Mouse (Mus musculus) midbrain, embryonic 16.5 days (tissue): ENCODE data around the gene Pank3. TPM values are rescaled to one million over a fixed set of nuclear protein-coding genes. Genes with fewer than 3 reads are reported as not detected.
A peak's percentile ranks its signal among the peaks of the same experiment; 100 is the strongest.
"Not testable (repeated sequence)": the region's sequence is repeated elsewhere in the genome, so short reads cannot be mapped to it uniquely, and the experiment has no call there.

ENCODE experiments used
- ATAC-seq: fragments of 200-750 bp; cut with Nextera tagmentation; 2 replicates; pipeline ENCODE4 v1.8.0; 2017; ENCODE audit warnings: moderate TSS enrichment
- H3K27ac ChIP-seq: fragments of 300-500 bp; sonication (generic); 2 replicates; pipeline ENCODE4 v1.5.1; 2014; ENCODE audit warnings: mild to moderate bottlenecking, low read length, mixed read lengths
- H3K27me3 ChIP-seq: fragments of 300-500 bp; sonication (generic); 2 replicates; pipeline ENCODE4 v1.6.1; 2014; ENCODE audit warnings: low read depth, low read length, mixed read lengths; ENCODE audit not compliant: control insufficient read depth, insufficient read depth
- H3K36me3 ChIP-seq: fragments of 300-500 bp; sonication (generic); 2 replicates; pipeline ENCODE4 v1.6.1; 2014; ENCODE audit warnings: mild to moderate bottlenecking, low read length, moderate library complexity, mixed read lengths; ENCODE audit not compliant: control insufficient read depth, insufficient read depth
- H3K4me1 ChIP-seq: fragments of 300-500 bp; sonication (generic); 2 replicates; pipeline ENCODE4 v1.6.1; 2014; ENCODE audit warnings: mild to moderate bottlenecking, low read length, mixed read lengths; ENCODE audit not compliant: control insufficient read depth, insufficient read depth
- H3K4me2 ChIP-seq: fragments of 300-500 bp; sonication (generic); 2 replicates; pipeline ENCODE4 v1.6.1; 2014; ENCODE audit warnings: mild to moderate bottlenecking, low read length, mixed read lengths
- H3K4me3 ChIP-seq: fragments of 300-500 bp; sonication (generic); 2 replicates; pipeline ENCODE4 v1.5.1; 2014; ENCODE audit warnings: low read depth, mild to moderate bottlenecking, low read length, moderate library complexity, mixed read lengths
- H3K9ac ChIP-seq: fragments of 300-500 bp; sonication (generic); 2 replicates; pipeline ENCODE4 v1.6.1; 2014; ENCODE audit warnings: low read depth, low read length, mixed read lengths
- H3K9me3 ChIP-seq: fragments of 300-500 bp; sonication (generic); replicated peaks from 2 replicates; pipeline ENCODE4 v1.6.1; 2014; ENCODE audit warnings: mild to moderate bottlenecking, low read length, mixed read lengths; ENCODE audit not compliant: control insufficient read depth, poor library complexity, severe bottlenecking
- WGBS: fragments of 180-500 bp; shearing (Covaris S2); extraction: QIAGEN DNeasy Blood & Tissue Kit; methylation state at CpG from one replicate; pipeline ENCODE4 v1.1.7; 2014; 5-methylcytosine and 5-hydroxymethylcytosine counted together
- polyA plus RNA-seq: library from polyadenylated mRNA; unstranded; fragments of >200 nt; fragmentation: Nextera tagmentation; extraction: Ambion mirVana; gene quantifications from 2 replicates; pipeline ENCODE4 v1.2.1, GENCODE M21; 2015

Pank3 gene
- polyA plus RNA-seq, 1 experiment from 2014 or later = 20.5 TPM

DNA sequence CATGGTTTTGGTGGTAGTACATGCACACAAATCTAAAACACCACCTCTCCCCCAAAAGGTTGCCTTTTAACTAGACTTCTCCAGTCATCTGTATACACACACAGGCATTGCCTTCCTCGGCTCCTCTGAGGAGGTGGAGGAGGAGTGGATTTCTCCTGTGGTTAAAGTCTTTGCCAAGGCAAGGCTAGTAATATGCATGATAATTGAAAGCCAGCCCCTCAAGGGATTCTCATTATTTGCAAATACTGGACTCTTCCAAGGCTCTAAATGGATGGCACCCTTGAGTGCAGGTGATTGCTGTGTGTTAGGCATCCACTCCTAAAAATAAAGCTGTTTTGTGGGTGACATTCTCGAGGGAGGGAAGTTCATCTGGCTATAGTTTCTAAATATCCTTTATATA is 19.2 kb downstream of the Pank3 start:
- peaks cover 16% of the 10 kb centered on the region for H3K36me3 ChIP-seq
- ATAC-seq = no peak
- 46% methylated on average over 2 of the region's 2 CpGs for WGBS
- no peak overlapping the region for H3K4me2 ChIP-seq
- H3K27ac ChIP-seq = no peak overlapping the region
- H3K4me3 ChIP-seq = no peak overlapping the region
- H3K27me3 ChIP-seq = no peaks in the 10 kb centered on the region
- no peak overlapping the region for H3K9ac ChIP-seq
- no peaks in the 10 kb centered on the region for H3K4me1 ChIP-seq
- no peaks in the 10 kb centered on the region for H3K9me3 ChIP-seq

DNA sequence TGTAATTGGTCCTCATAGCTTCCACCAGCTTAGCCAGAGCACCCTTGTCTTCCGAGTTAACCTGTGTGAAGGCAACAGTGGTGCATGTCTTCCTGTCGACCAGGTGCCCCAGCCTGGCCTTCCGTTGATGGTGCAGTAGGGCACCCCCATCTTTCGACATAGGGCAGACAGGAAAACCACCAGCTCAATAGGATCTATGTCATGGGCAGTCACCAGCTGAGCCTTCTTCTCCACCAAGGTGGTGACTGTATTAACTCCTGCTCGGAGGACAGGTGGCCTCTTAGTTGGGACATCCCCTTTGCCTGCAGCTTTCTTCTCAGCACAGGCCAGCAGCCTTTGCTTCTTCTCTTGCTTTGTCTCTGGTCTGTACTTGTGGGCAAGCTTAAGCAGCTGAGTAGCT is 23.5 kb downstream of the Pank3 start:
- not testable (repeated sequence) for H3K9ac ChIP-seq, ATAC-seq, H3K9me3 ChIP-seq, H3K4me2 ChIP-seq, H3K36me3 ChIP-seq, H3K4me3 ChIP-seq, H3K27me3 ChIP-seq, H3K27ac ChIP-seq
- WGBS = 80% methylated on average over 5 of the region's 5 CpGs
- H3K4me1 ChIP-seq = peaks cover 12% of the 10 kb centered on the region

GRCm38 (mm10) chr11:35797751-35798494 is 28.6 kb downstream of the Pank3 start:
- Histone ChIP-seq H3K36me3 (no peaks in the 10 kb centered on the region), H3K4me2 (peak overlapping the region; percentile 86), H3K9me3 (no peaks in the 10 kb centered on the region), H3K27ac (peak overlapping the region; percentile 94), H3K9ac (peak overlapping the region; percentile 90), H3K27me3 (no peaks in the 10 kb centered on the region), H3K4me1 (peaks cover 16% of the 10 kb centered on the region), H3K4me3 (peak overlapping the region; percentile 82)
- ATAC-seq = peak; percentile 81
- 2% methylated on average over 63 of the region's 86 CpGs for WGBS

- H3K27me3 ChIP-seq = no peaks in the 10 kb centered on the region
- no peaks in the 10 kb centered on the region for H3K9me3 ChIP-seq
- peak overlapping the region; percentile 86 for H3K4me2 ChIP-seq
- H3K9ac ChIP-seq = peak overlapping the region; percentile 90
- WGBS = 1% methylated on average over 22 of the region's 23 CpGs
- peak overlapping the region; percentile 82 for H3K4me3 ChIP-seq
- peak overlapping the region; percentile 94 for H3K27ac ChIP-seq
- H3K36me3 ChIP-seq = no peaks in the 10 kb centered on the region
- ATAC-seq = peak; percentile 97
- H3K4me1 ChIP-seq = peaks cover 16% of the 10 kb centered on the region
Observed at GRCm38 (mm10) chr11:35798495-35798820, 29.2 kb downstream of the Pank3 start.

- H3K4me1 ChIP-seq = peaks cover 16% of the 10 kb centered on the region
- peak within 1 kb of the TSS; percentile 90 for H3K9ac ChIP-seq
- H3K27ac ChIP-seq = peak within 1 kb of the TSS; percentile 94
- H3K9me3 ChIP-seq = no peaks in the 10 kb centered on the region
- H3K4me2 ChIP-seq = peak within 1 kb of the TSS; percentile 86
- H3K4me3 ChIP-seq = peak within 1 kb of the TSS; percentile 82
- H3K27me3 ChIP-seq = no peaks in the 10 kb centered on the region
- WGBS = 6% methylated on average over 11 of the region's 11 CpGs
- no peaks in the 10 kb centered on the region for H3K36me3 ChIP-seq
- peak; percentile 29; the same call in 1 of the 2 replicates for ATAC-seq
Observed at GRCm38 (mm10) chr11:35798874-35799273, 29.6 kb downstream of the Pank3 start, which contains the start of gene Fbll1. Gene Fbll1, minus strand, starts transcription at chr11:35798884.

GRCm38 (mm10) chr11:35801332-35801731 is 32.0 kb downstream of the Pank3 start:
- Histone ChIP-seq H3K4me3 (no peak overlapping the region), H3K9me3 (no peaks in the 10 kb centered on the region), H3K36me3 (no peaks in the 10 kb centered on the region), H3K4me1 (peaks cover 16% of the 10 kb centered on the region), H3K27ac (no peak overlapping the region), H3K27me3 (no peaks in the 10 kb centered on the region), H3K9ac (no peak overlapping the region), H3K4me2 (no peak overlapping the region)
- ATAC-seq = no peak
- WGBS = 78% methylated on average over 5 of the region's 5 CpGs

DNA sequence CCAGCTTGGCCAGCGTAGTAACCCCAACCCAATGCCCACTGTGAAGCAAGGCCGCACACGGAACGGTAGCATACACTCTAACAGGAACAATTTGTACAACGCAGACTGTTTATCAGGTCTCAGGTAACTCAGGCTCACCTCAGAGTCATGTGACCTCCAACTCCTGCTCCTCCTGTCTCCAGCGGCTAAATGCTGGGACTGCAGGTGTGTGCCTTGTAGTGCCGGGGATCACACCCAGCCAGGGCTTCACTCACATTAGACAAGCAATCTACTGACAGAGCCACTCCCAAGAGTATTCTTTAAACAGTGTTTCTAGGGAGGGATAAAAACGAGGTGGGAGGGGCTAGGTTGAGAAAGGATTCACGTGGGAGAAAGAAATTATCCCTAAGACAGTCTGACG is 42.2 kb downstream of the Pank3 start:
- H3K4me1 ChIP-seq = no peaks in the 10 kb centered on the region
- no peaks in the 10 kb centered on the region for H3K27me3 ChIP-seq
- 91% methylated on average over 10 of the region's 10 CpGs for WGBS
- no peak overlapping the region for H3K4me2 ChIP-seq
- no peaks in the 10 kb centered on the region for H3K9me3 ChIP-seq
- no peak overlapping the region for H3K4me3 ChIP-seq
- peaks cover 32% of the 10 kb centered on the region for H3K36me3 ChIP-seq
- no peak overlapping the region for H3K27ac ChIP-seq
- ATAC-seq = no peak
- no peak overlapping the region for H3K9ac ChIP-seq

DNA sequence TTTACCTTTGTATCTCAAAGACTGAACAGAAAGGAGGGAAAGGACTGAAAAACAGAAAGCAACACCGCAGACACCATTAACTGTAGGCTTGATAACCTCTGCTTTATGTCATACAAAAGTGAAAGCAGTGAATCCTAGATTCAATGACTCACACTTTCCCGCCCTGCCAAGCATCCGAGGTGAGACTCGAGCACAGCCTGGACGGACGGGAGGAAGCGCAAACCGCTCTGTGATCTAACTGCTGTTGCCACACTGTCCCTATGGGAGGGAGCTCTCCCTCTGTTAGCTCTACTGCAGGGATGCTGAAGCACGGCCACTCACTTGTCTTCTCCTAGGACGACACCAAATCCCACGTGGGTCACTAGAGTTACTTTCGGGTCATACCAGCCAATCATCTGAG is 47.0 kb downstream of the Pank3 start:
- peaks cover 33% of the 10 kb centered on the region for H3K36me3 ChIP-seq
- WGBS = 92% methylated on average over 12 of the region's 12 CpGs
- no peak overlapping the region for H3K27ac ChIP-seq
- no peak overlapping the region for H3K9ac ChIP-seq
- no peak overlapping the region for H3K4me2 ChIP-seq
- no peak overlapping the region for H3K4me3 ChIP-seq
- H3K4me1 ChIP-seq = no peaks in the 10 kb centered on the region
- H3K9me3 ChIP-seq = no peaks in the 10 kb centered on the region
- no peaks in the 10 kb centered on the region for H3K27me3 ChIP-seq
- no peak for ATAC-seq

DNA sequence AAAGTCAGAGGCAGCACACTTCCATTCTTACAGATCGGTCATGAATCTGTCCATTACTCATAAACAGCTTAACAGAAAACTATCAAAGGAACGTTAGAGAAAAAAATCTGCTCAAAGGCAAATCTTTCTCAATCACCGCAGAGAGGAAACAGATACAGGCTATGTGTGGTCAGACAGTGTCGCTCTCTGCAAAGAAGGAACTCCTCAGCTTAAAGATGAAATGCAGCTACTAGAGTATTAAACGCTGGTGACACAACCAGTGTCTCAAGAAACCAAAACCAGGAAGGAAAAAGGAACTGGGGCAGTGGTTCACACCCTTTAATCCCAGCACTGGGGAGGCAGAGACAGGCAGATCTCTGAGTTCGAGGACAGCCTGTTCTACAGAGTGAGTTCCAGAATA is 58.4 kb downstream of the Pank3 start:
- no peak overlapping the region for H3K4me3 ChIP-seq
- H3K36me3 ChIP-seq = peaks cover 41% of the 10 kb centered on the region
- H3K4me2 ChIP-seq = no peak overlapping the region
- no peaks in the 10 kb centered on the region for H3K9me3 ChIP-seq
- no peak overlapping the region for H3K27ac ChIP-seq
- 97% methylated on average over 6 of the region's 6 CpGs for WGBS
- no peak overlapping the region for H3K9ac ChIP-seq
- no peaks in the 10 kb centered on the region for H3K27me3 ChIP-seq
- peaks cover 3% of the 10 kb centered on the region for H3K4me1 ChIP-seq
- ATAC-seq = no peak
